Mouse (Mus musculus) stomach, embryonic 14.5 days (tissue): ENCODE measurements at regions not wholly inside any gene's neighbourhood (a gene's known extent, or its start where the extent isn't known, plus 50 kb on each side); places are given as distances from the start of the nearest gene placed in this dataset.

Experiments
- ATAC-seq: fragments of 200-750 bp; cut with Nextera tagmentation; 2 replicates; pipeline ENCODE4 v1.8.0; 2017; ENCODE audit warnings: low read depth, moderate TSS enrichment; ENCODE audit not compliant: insufficient number of reproducible peaks, insufficient read depth, low FRiP score
- H3K27ac ChIP-seq: fragments of 300-500 bp; sonication (generic); 2 replicates; pipeline ENCODE4 v1.5.1; 2014; ENCODE audit warnings: mild to moderate bottlenecking, low read length, moderate library complexity, mixed read lengths
- H3K27me3 ChIP-seq: fragments of 300-500 bp; sonication (generic); 2 replicates; pipeline ENCODE4 v1.6.1; 2014; ENCODE audit warnings: low read length, control low read depth, mixed read lengths; ENCODE audit not compliant: control insufficient read depth, insufficient read depth
- H3K36me3 ChIP-seq: fragments of 300-500 bp; sonication (generic); 2 replicates; pipeline ENCODE4 v1.6.1; 2014; ENCODE audit warnings: mild to moderate bottlenecking, control low read depth, low read length, moderate library complexity, mixed read lengths; ENCODE audit not compliant: control insufficient read depth, insufficient read depth
- H3K4me1 ChIP-seq: fragments of 300-500 bp; sonication (generic); 2 replicates; pipeline ENCODE4 v1.6.1; 2014; ENCODE audit warnings: low read length, control low read depth, mixed read lengths; ENCODE audit not compliant: control insufficient read depth, insufficient read depth
- H3K4me2 ChIP-seq: fragments of 300-500 bp; sonication (generic); replicated peaks from 2 replicates; pipeline ENCODE4 v1.6.1; 2014; ENCODE audit warnings: low read depth, low read length, control low read depth
- H3K4me3 ChIP-seq: fragments of 300-500 bp; sonication (generic); 2 replicates; pipeline ENCODE4 v1.5.1; 2014; ENCODE audit warnings: low read depth, low read length, control low read depth
- H3K9ac ChIP-seq: fragments of 300-500 bp; sonication (generic); replicated peaks from 2 replicates; pipeline ENCODE4 v1.6.1; 2014; ENCODE audit warnings: low read depth, mild to moderate bottlenecking, control low read depth, low read length, moderate library complexity, mixed read lengths
- H3K9me3 ChIP-seq: fragments of 300-500 bp; sonication (generic); 2 replicates; pipeline ENCODE4 v1.6.1; 2016; ENCODE audit warnings: low read depth, low read length, control low read depth; ENCODE audit not compliant: control insufficient read depth
- WGBS: fragments of 180-500 bp; shearing (Covaris S2); extraction: QIAGEN DNeasy Blood & Tissue Kit; methylation state at CpG from one replicate; pipeline ENCODE4 v1.1.7; 2014; 5-methylcytosine and 5-hydroxymethylcytosine counted together

- ATAC-seq, result no peak
- H3K27me3 ChIP-seq, result no peaks in the 10 kb centered on the region
- H3K4me1 ChIP-seq, result no peaks in the 10 kb centered on the region
- H3K27ac ChIP-seq, result no peak overlapping the region
- H3K4me2 ChIP-seq, result no peak overlapping the region
- no peaks in the 10 kb centered on the region for H3K36me3 ChIP-seq
- H3K4me3 ChIP-seq, result no peak overlapping the region
- 79% methylated on average over 3 of the region's 3 CpGs for WGBS
- no peaks in the 10 kb centered on the region for H3K9me3 ChIP-seq
- H3K9ac ChIP-seq, result no peak overlapping the region
Measured at GRCm38 (mm10) chr15:67342050-67342449, 841.3 kb upstream of the Lrrc6 start.

- Histone ChIP-seq H3K27me3 (no peaks in the 10 kb centered on the region), H3K36me3 (no peaks in the 10 kb centered on the region), H3K9ac (no peak overlapping the region), H3K4me3 (no peak overlapping the region), H3K27ac (no peak overlapping the region), H3K9me3 (no peaks in the 10 kb centered on the region), H3K4me2 (no peak overlapping the region), H3K4me1 (no peaks in the 10 kb centered on the region)
- ATAC-seq, result no peak
- 88% methylated on average over 5 of the region's 5 CpGs for WGBS
Measured at GRCm38 (mm10) chr15:67337040-67337395, 836.3 kb upstream of the Lrrc6 start.

DNA sequence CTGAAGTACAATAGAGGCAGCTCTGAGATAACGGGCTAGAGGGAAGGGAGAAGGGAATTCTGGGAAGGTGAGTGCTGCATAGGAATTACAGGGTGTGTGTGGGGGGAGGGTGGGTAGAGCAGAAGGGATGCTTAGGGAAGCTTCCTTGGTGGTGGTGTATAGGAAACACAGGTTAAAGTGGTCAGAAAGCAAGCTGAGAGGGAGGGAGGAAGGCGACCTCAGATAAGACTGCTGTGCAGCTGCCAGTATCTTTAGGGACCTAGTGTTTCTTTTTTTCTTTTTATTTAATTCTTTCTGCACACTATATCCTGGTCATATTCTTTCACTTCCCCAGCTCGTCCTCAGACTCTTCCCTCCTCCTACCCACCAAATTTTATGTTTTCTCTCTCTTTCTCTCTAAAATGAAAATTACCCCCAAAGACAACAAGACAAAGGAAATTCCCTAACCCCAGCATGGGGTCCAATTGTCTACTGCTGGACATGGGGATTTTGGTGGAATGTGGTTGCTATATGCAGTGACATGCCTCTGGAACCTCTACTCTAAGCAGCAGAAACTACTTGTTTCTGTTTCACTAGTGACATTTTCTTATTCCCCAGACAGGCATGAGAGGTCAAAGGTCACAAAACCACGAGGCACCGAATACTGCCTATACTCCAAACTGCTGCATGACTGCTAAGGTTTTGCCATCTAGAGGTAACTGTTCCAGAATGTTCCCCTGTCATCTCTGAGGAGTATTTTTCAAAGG is 835.8 kb upstream of the Lrrc6 start:
- no peak overlapping the region for H3K4me3 ChIP-seq
- no peaks in the 10 kb centered on the region for H3K36me3 ChIP-seq
- no peaks in the 10 kb centered on the region for H3K9me3 ChIP-seq
- no peak overlapping the region for H3K9ac ChIP-seq
- WGBS, result 46% methylated on average over 5 of the region's 5 CpGs
- H3K27ac ChIP-seq, result no peak overlapping the region
- no peak for ATAC-seq
- H3K4me2 ChIP-seq, result no peak overlapping the region
- H3K4me1 ChIP-seq, result no peaks in the 10 kb centered on the region
- no peaks in the 10 kb centered on the region for H3K27me3 ChIP-seq

GRCm38 (mm10) chr15:67332521-67332920 is 831.8 kb upstream of the Lrrc6 start:
- WGBS, result 57% methylated on average over 1 of the region's 1 CpGs
- Histone ChIP-seq H3K4me2 (no peak overlapping the region), H3K36me3 (no peaks in the 10 kb centered on the region), H3K4me3 (no peak overlapping the region), H3K9me3 (no peaks in the 10 kb centered on the region), H3K9ac (no peak overlapping the region), H3K4me1 (no peaks in the 10 kb centered on the region), H3K27ac (no peak overlapping the region), H3K27me3 (no peaks in the 10 kb centered on the region)
- no peak for ATAC-seq

DNA sequence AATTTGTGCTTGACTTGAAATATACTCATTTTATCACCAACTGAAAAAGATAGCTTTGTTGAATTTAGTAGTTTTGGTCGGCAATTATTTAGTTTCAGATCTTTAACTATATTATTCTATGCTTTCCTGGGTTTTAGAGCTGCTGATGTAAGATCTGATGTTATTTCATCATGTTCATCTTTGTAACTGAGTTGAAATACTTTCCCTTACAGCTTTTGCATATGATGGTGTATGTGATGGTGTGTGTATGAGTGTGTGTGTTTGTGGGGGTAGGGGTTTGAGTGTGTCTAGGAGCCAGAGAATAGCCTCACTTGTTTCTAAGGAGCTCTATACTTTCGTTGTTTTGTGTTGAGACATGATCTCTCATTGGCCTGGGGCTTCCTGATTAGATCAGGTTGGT is 819.6 kb upstream of the Lrrc6 start:
- H3K4me3 ChIP-seq, result no peak overlapping the region
- ATAC-seq, result no peak
- no peaks in the 10 kb centered on the region for H3K36me3 ChIP-seq
- H3K9ac ChIP-seq, result no peak overlapping the region
- H3K27me3 ChIP-seq, result no peaks in the 10 kb centered on the region
- H3K9me3 ChIP-seq, result no peaks in the 10 kb centered on the region
- WGBS, result 76% methylated on average over 2 of the region's 2 CpGs
- no peak overlapping the region for H3K27ac ChIP-seq
- H3K4me2 ChIP-seq, result no peak overlapping the region
- no peaks in the 10 kb centered on the region for H3K4me1 ChIP-seq

- H3K27me3 ChIP-seq, result no peaks in the 10 kb centered on the region
- H3K4me2 ChIP-seq, result no peak overlapping the region
- ATAC-seq, result no peak
- no peaks in the 10 kb centered on the region for H3K9me3 ChIP-seq
- no peak overlapping the region for H3K27ac ChIP-seq
- WGBS, result 89% methylated on average over 1 of the region's 1 CpGs
- H3K4me1 ChIP-seq, result no peaks in the 10 kb centered on the region
- no peak overlapping the region for H3K9ac ChIP-seq
- no peaks in the 10 kb centered on the region for H3K36me3 ChIP-seq
- no peak overlapping the region for H3K4me3 ChIP-seq
Measured at GRCm38 (mm10) chr15:67315202-67315601, 814.5 kb upstream of the Lrrc6 start.

DNA sequence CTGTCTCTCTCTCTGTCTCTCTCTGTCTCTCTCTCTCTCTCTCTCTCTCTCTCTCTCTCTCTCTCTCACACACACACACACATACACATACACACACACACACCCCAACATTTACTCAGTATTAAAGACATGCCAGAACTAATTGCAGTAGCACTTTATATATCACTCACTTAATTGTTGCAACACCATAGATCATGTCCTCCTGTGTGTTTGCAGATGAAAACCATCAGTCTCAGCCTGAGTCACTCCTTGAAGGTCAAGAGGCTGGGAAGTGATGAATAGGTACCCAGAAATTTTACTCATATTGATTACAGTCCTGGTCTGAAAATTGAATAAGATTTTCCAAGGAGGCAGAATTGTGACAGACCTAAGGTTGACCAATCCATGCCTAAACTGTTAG is 812.9 kb upstream of the Lrrc6 start:
- no peak overlapping the region for H3K27ac ChIP-seq
- no peak overlapping the region for H3K9ac ChIP-seq
- no peaks in the 10 kb centered on the region for H3K27me3 ChIP-seq
- H3K36me3 ChIP-seq, result no peaks in the 10 kb centered on the region
- no peak overlapping the region for H3K4me2 ChIP-seq
- H3K9me3 ChIP-seq, result no peaks in the 10 kb centered on the region
- no peak overlapping the region for H3K4me3 ChIP-seq
- no peaks in the 10 kb centered on the region for H3K4me1 ChIP-seq
- no peak for ATAC-seq

DNA sequence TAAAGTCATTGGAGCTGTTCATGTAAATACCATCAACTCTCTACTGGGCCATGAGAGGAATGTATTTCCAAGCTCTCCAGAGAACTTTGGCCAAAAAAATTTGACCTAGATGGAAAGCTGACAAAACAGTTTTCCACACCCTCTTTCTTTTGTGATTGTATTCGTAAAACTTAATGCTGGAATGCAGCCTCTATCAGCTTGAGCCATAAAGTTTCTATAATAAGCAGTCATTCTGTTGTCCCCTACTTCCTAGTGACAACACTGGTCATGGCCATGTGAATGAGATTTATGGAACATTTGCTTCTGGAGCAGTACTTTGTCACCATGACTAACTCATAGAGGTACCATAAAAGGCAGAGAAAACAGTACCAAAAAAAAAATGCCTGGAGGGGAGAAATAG is 805.0 kb upstream of the Lrrc6 start:
- Histone ChIP-seq H3K4me2 (no peak overlapping the region), H3K9me3 (no peaks in the 10 kb centered on the region), H3K9ac (no peak overlapping the region), H3K27ac (no peak overlapping the region), H3K27me3 (no peaks in the 10 kb centered on the region), H3K4me1 (peaks cover 3% of the 10 kb centered on the region; the same call in 1 of the 2 replicates), H3K4me3 (no peak overlapping the region), H3K36me3 (no peaks in the 10 kb centered on the region)
- WGBS, result 76% methylated on average over 1 of the region's 1 CpGs
- ATAC-seq, result no peak

- peak; percentile 54; the same call in 1 of the 2 replicates for ATAC-seq
- Histone ChIP-seq H3K27me3 (no peaks in the 10 kb centered on the region), H3K27ac (no peak overlapping the region)
Measured at GRCm38 (mm10) chr15:67303804-67304203, 803.1 kb upstream of the Lrrc6 start.

More at GRCm38 (mm10) chr15:67303804-67304203, 803.1 kb upstream of the Lrrc6 start:
- H3K4me2 ChIP-seq, result no peak overlapping the region
- no peak overlapping the region for H3K9ac ChIP-seq
- WGBS, result 90% methylated on average over 1 of the region's 1 CpGs
- no peaks in the 10 kb centered on the region for H3K36me3 ChIP-seq
- no peaks in the 10 kb centered on the region for H3K9me3 ChIP-seq
- H3K4me3 ChIP-seq, result no peak overlapping the region
- H3K4me1 ChIP-seq, result peaks cover 3% of the 10 kb centered on the region; the same call in 1 of the 2 replicates
